Mouse (Mus musculus) hindbrain, postnatal 0 days (tissue): ENCODE data around the gene Atp8a1. TPM values are rescaled to one million over a fixed set of nuclear protein-coding genes. Genes with fewer than 3 reads are reported as not detected.

ENCODE experiments used
- ATAC-seq: fragments of 200-750 bp; cut with Nextera tagmentation; 2 replicates; pipeline ENCODE4 v1.8.0; 2017; ENCODE audit warnings: mild to moderate bottlenecking, moderate TSS enrichment, moderate library complexity
- DNase-seq: peaks from one replicate; pipeline ENCODE4 v3.0.0-alpha.2; 2015; ENCODE audit warnings: low spot score
- H3K27ac ChIP-seq: fragments of 300-500 bp; sonication (generic); 2 replicates; pipeline ENCODE4 v1.5.1; 2014; ENCODE audit warnings: mild to moderate bottlenecking
- H3K27me3 ChIP-seq: fragments of 300-500 bp; sonication (generic); 2 replicates; pipeline ENCODE4 v1.6.1; 2014; ENCODE audit warnings: low read length, mixed read lengths; ENCODE audit not compliant: insufficient read depth
- H3K36me3 ChIP-seq: fragments of 300-500 bp; sonication (generic); 2 replicates; pipeline ENCODE4 v1.6.1; 2014; ENCODE audit warnings: low read length, mixed read lengths; ENCODE audit not compliant: insufficient read depth
- H3K4me1 ChIP-seq: fragments of 300-500 bp; sonication (generic); 2 replicates; pipeline ENCODE4 v1.6.1; 2014; ENCODE audit warnings: antibody characterized with exemption, low read length, mixed read lengths; ENCODE audit not compliant: insufficient read depth
- H3K4me2 ChIP-seq: fragments of 300-500 bp; sonication (generic); 2 replicates; pipeline ENCODE4 v1.6.1; 2014; ENCODE audit warnings: low read depth, mild to moderate bottlenecking, low read length, moderate library complexity, mixed read lengths
- H3K4me3 ChIP-seq: fragments of 300-500 bp; sonication (generic); 2 replicates; pipeline ENCODE4 v1.5.1; 2014; ENCODE audit warnings: low read length
- H3K9ac ChIP-seq: fragments of 300-500 bp; sonication (generic); replicated peaks from 2 replicates; pipeline ENCODE4 v1.6.1; 2014; ENCODE audit warnings: mild to moderate bottlenecking, low read length, moderate library complexity, mixed read lengths
- H3K9me3 ChIP-seq: fragments of 300-500 bp; sonication (generic); 2 replicates; pipeline ENCODE4 v1.6.1; 2016; ENCODE audit warnings: low read length, mixed read lengths
- CTCF ChIP-seq: IDR thresholded peaks from 2 replicates; pipeline ENCODE4 v1.5.1; 2016; ENCODE audit warnings: antibody characterized with exemption, control low read depth, low read depth
- WGBS: fragments of 180-500 bp; shearing (Covaris S2); extraction: QIAGEN DNeasy Blood & Tissue Kit; methylation state at CpG from one replicate; pipeline ENCODE4 v1.1.7; 2014; 5-methylcytosine and 5-hydroxymethylcytosine counted together
- polyA plus RNA-seq: library from polyadenylated mRNA; unstranded; fragments of >200 nt; fragmentation: Nextera tagmentation; extraction: Ambion mirVana; gene quantifications from 2 replicates; pipeline ENCODE4 v1.2.1, GENCODE M21; 2015
- total RNA-seq: library from RNA; depleted of rRNA; stranded (reverse); fragments of >200 nt; gene quantifications from 2 replicates; pipeline ENCODE4 v1.2.3, GENCODE M21; 2014

Gene Atp8a1
- total and polyA plus RNA-seq, 2 experiments from 2014 or later: 41.1 to 78.2 TPM

- Histone ChIP-seq H3K4me1 (no peaks in the 10 kb centered on the region), H3K27me3 (no peaks in the 10 kb centered on the region), H3K4me3 (no peak overlapping the region), H3K27ac (no peak overlapping the region), H3K4me2 (peak overlapping the region; percentile 21; the same call in 1 of the 2 replicates), H3K36me3 (no peaks in the 10 kb centered on the region), H3K9me3 (no peaks in the 10 kb centered on the region), H3K9ac (no peak overlapping the region)
- DNase-seq: no peak
- no peak for TF ChIP-seq CTCF
- no peak for ATAC-seq
- WGBS: 86% methylated on average over 2 of the region's 2 CpGs
These were observed 17.4 kb upstream of the Atp8a1 start for GRCm38 (mm10) chr5:67864508-67865060.

DNA sequence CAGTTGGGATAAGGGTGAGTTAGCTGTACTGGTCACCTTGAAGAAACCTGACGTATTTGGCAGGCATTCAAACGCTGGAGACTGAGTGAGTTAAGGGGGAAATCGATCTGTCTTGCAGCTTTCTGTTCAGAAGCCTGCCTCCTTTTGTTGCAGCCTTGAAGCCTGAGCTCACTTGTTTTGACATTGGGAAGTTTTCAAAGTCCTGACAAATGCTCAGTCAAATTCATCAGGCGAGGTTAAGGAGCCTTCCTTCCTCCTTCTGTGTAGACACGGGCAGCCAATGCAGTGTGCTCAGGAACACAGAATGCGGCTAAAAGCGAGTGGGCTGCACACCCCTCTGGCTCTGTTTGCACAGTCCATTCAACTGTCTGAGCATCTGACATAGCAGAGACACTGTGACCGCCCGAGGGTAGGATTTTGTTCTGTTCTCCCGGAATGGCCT, 16.7 kb upstream of the Atp8a1 start:
- no peak for TF ChIP-seq CTCF
- no peak overlapping the region for H3K9ac ChIP-seq
- no peaks in the 10 kb centered on the region for H3K4me1 ChIP-seq
- WGBS: 34% methylated on average over 10 of the region's 10 CpGs
- no peak overlapping the region for H3K27ac ChIP-seq
- no peaks in the 10 kb centered on the region for H3K27me3 ChIP-seq
- H3K36me3 ChIP-seq: no peaks in the 10 kb centered on the region
- H3K4me3 ChIP-seq: no peak overlapping the region
- H3K9me3 ChIP-seq: no peaks in the 10 kb centered on the region
- H3K4me2 ChIP-seq: peak overlapping the region; percentile 21; the same call in 1 of the 2 replicates
- DNase-seq (peak; percentile 41), ATAC-seq (peak; percentile 68; the same call in 1 of the 2 replicates)

GRCm38 (mm10) chr5:67854963-67855606, 7.9 kb upstream of the Atp8a1 start:
- no peak for TF ChIP-seq CTCF
- Histone ChIP-seq H3K4me1 (no peaks in the 10 kb centered on the region), H3K27ac (no peak overlapping the region), H3K9ac (no peak overlapping the region), H3K36me3 (no peaks in the 10 kb centered on the region), H3K4me2 (no peak overlapping the region), H3K9me3 (no peaks in the 10 kb centered on the region), H3K4me3 (no peak overlapping the region), H3K27me3 (no peaks in the 10 kb centered on the region)
- ATAC-seq (no peak), DNase-seq (no peak)
- WGBS: 87% methylated on average over 6 of the region's 6 CpGs

- 53% methylated on average over 2 of the region's 2 CpGs for WGBS
- DNase-seq (no peak), ATAC-seq (no peak)
- Histone ChIP-seq H3K36me3 (no peaks in the 10 kb centered on the region), H3K4me2 (no peak overlapping the region), H3K4me1 (no peaks in the 10 kb centered on the region), H3K27me3 (no peaks in the 10 kb centered on the region), H3K27ac (no peak overlapping the region), H3K9me3 (no peaks in the 10 kb centered on the region), H3K4me3 (no peak overlapping the region), H3K9ac (no peak overlapping the region)
- no peak for TF ChIP-seq CTCF
These were observed 5.6 kb upstream of the Atp8a1 start for GRCm38 (mm10) chr5:67852860-67853259.

DNA sequence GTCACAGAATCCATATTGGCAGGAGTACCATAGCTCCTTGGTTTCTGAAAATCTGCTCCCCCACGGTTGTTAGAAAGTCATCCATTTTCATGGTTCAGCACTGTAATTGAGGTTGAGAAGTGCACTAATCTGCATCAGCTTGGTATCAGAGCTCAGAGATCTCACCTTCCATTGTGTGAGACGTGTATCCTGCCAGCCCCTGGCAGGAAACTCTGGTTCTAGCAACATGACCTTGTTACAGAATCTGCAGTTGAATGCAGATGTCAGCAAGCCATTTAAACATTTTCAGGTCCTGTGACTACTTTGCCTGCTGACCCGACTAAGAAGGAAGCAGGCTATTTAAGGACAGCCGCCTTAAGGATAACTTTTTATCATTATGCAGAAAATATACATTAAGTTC, 2.2 kb upstream of the Atp8a1 start:
- no peak overlapping the region for H3K27ac ChIP-seq
- WGBS: 61% methylated on average over 4 of the region's 4 CpGs
- H3K4me1 ChIP-seq: peaks cover 4% of the 10 kb centered on the region
- no peaks in the 10 kb centered on the region for H3K27me3 ChIP-seq
- no peak for TF ChIP-seq CTCF
- no peak overlapping the region for H3K9ac ChIP-seq
- ATAC-seq: no peak
- no peak overlapping the region for H3K4me2 ChIP-seq
- no peaks in the 10 kb centered on the region for H3K36me3 ChIP-seq
- no peak for DNase-seq
- H3K4me3 ChIP-seq: no peak overlapping the region
- H3K9me3 ChIP-seq: no peaks in the 10 kb centered on the region

DNA sequence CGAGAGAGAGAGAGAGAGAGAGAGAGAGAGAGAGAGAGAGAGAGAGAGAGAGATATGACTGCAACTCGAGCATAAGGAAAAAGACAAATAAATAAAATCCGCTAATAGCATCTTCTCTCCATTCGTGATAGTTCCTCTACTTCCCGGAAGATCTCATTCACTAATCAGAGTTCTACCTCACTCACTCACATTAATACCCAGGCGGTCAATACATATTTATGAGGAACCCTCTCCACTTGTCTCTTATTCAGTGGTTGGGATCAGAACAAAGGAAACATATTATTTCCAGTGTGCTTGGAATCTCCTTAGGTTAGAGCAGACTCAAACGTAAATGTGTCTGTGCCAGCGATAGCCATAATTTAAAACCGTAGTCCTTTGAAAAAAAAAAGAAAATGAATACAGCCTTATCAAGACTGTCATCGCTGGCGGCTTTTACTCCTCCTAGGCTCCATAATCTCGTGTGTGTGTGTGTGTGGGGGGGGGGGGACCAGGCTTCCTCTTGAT, 1.3 kb upstream of the Atp8a1 start:
- H3K9me3 ChIP-seq: no peaks in the 10 kb centered on the region
- H3K36me3 ChIP-seq: no peaks in the 10 kb centered on the region
- H3K4me2 ChIP-seq: peak overlapping the region; percentile 84
- no peaks in the 10 kb centered on the region for H3K27me3 ChIP-seq
- no peak for ATAC-seq
- H3K4me1 ChIP-seq: peaks cover 10% of the 10 kb centered on the region
- no peak for DNase-seq
- no peak for TF ChIP-seq CTCF
- peak overlapping the region; percentile 77; the same call in 1 of the 2 replicates for H3K9ac ChIP-seq
- H3K4me3 ChIP-seq: peak overlapping the region; percentile 81; the same call in 1 of the 2 replicates
- 37% methylated on average over 12 of the region's 12 CpGs for WGBS
- peak overlapping the region; percentile 93 for H3K27ac ChIP-seq
